Mouse (Mus musculus) retina, postnatal 7 days (tissue): Measurements from ENCODE around the gene Rab5b.
"Not testable (repeated sequence)": the region's sequence is repeated elsewhere in the genome, so short reads cannot be mapped to it uniquely, and the experiment has no call there.

Source experiments
- DNase-seq: peaks from one replicate; pipeline ENCODE4 v3.0.0-alpha.2; 2012; ENCODE audit warnings: low read depth, low spot score

Gene Rab5b

DNA sequence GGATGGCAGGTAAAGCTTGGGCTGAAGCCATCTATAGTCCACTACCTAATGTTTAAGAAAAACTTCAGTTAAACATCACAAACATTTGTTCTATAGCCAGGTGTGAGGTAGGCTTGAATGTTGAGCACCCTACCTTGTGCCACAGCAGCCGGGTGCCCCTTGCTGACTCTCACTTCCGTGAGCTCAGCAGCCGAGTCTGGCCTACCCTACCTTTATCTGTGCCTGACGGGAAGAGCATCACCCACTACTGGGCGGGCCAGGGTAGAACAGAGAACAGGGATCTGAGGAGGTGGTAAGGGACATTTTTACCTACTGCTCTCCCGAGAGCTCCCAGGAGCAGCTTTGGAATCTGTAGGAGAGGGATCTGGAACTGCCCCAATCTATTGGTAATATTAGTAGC, 53.3 kb downstream of the Rab5b start:
- no peak for DNase-seq

DNA sequence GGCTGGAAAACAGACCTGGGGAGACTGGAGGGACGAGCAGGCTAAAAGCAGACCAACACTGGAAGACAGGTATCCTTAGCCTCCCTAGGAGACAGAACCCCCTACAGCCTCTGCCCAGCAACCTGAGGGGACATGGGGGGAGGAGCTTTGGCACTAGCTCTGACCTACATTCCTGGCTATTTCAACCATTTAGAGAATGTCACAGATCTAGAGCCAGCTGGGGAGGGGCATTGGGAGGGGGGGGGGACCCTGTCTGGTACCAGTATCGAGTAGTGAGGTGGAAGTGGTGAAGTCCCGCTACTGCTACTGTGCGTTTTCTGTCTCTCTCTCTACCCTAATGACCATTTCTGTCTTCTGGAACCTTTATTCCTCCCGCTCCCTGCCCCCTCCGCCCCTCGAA, 54.2 kb downstream of the Rab5b start:
- DNase-seq: no peak

DNA sequence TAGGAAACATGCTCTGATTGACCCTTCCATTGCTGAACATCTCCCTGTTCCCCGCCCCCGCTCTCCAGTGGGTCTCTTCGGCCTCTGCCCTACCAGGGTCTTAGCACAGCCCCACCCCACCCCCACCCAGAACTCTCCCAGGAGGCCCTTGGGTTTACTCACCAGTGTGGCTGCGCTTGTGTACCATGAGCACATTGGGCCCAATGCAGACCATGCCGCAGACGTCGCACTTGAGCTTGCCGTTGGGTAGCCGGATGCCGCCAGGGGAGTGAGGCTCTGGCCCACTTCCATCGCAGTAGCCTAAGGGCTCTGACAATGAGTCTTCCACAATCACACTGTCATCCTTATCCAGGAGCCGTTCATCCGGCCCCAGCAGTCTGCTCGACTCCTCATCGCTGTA, 55.2 kb downstream of the Rab5b start:
- no peak for DNase-seq

DNA sequence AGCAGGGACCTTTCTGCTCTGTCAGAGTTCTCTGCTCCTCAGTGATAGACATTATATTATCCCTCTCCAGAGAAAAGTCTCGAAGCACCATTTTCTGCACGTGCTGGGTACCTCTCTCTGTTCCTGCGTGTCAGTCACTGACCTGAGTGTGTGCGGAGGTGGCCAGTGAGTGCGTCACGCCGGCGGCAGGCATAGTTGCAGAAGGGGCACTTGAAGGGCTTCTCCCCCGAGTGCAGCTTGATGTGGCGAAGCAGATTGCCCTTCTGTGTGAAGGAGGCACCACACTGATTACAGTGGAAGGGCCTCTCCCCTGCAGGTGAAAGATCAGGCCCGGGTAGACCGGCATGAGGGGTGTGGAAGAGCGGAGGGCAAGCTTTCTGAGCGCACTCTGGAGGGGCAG, 56.1 kb downstream of the Rab5b start:
- no peak for DNase-seq

DNA sequence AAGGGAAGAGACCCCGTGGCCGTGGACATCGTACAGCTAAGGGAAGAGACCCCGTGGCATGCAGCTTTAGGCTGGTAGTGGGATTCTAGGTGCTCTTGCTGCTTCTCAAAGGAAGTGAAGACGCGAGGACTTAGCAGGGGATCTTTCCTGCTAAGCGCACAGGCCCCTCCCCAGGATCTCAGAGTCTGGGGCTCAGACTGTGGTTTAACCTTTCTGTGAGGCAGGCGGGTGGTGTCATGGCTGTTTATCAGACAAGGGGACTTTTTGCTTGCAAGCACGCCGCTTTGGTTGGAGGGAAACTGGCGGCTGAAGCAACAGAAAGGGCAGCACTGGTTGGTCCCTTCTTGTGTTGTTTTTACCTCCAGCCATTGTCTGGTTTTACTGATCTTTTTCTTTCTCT, 59.1 kb downstream of the Rab5b start:
- no peak for DNase-seq

- DNase-seq: no peak
These were observed 59.5 kb downstream of the Rab5b start for GRCm38 (mm10) chr10:128636561-128636960.

GRCm38 (mm10) chr10:128635697-128636096, 60.4 kb downstream of the Rab5b start:
- DNase-seq: no peak

DNA sequence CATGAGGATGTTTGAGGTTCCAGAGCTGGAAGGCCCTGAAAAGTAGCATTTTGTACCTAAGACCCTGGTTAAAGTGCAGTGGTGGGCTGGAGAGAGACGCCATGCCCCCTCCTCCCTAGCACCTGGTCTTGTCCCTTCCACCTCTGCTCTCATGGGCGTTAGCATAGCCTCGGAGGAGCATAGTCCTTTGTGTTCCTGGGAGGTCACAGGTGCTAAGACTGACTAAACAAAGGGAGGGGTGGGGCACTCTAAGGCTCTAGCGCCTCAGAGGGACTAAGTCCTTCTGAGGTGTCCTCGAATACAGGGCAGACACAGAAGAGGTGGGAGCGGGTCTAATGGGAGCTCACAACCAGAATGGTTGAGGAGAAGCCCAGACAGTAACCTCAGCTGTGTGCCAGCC, 64.5 kb downstream of the Rab5b start:
- no peak for DNase-seq

- DNase-seq: not testable (repeated sequence)
These were observed 65.8 kb downstream of the Rab5b start for GRCm38 (mm10) chr10:128630306-128630705.

- DNase-seq: no peak
These were observed 66.3 kb downstream of the Rab5b start for GRCm38 (mm10) chr10:128629746-128630145.

DNA sequence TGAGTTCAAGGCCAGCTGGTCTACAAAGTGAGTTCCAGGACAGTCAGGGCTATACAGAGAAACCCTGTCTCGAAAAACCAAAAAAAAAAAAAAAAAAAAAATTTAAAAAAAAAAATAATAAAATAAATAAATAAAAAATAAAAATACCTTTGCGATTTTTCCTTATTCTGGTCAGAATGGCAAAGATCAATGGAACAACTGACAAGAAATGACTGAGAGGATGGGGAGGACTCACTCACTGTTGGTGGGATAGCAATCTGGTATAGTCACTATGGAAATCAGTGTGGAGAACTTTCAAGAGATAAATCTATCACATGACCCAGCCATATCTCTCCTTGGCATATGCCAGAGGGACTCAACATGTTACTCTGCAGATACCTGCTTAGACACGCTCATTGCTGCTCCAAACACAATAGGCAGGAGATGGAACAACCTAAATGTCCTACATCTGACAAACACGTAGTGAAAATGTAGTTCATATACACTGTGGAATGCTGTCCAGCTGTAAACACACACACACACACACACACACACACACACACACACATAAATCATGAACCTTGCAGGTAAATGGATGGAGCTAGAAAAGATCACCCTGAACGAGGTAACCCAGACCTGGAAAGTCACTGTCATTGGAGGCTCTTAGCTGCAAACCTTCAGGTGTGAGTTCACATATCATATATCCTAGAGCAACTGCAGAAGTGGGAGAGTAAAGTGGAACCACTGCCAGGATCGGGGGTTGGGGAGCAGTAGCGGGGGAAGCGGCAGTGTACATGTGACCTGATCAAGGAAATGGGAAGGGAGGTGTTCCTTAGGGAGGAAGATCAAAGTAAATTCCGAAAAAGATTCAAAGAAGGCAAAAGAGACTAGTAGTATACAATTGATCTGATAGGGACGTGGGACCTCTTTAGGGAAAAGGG, 68.4 kb downstream of the Rab5b start:
- DNase-seq: no peak
